Mouse (Mus musculus) lung, adult 2 months (tissue): ENCODE data around the gene Gramd4. TPM values are rescaled to one million over a fixed set of nuclear protein-coding genes. Genes with fewer than 3 reads are reported as not detected.

Experiments used
- DNase-seq: peaks from one replicate; pipeline ENCODE4 v3.0.0; 2022
- H3K4me1 ChIP-seq: fragments of 200-500 bp; 2 replicates; pipeline ENCODE4 v1.6.1; 2011; ENCODE audit warnings: low read length; ENCODE audit not compliant: control insufficient read depth, insufficient read depth
- H3K4me3 ChIP-seq: fragments of 200-500 bp; replicated peaks from 2 replicates; pipeline ENCODE3; 2011; ENCODE audit warnings: low read depth, mild to moderate bottlenecking, control low read depth, low read length; ENCODE audit errors: extremely low read depth
- CTCF ChIP-seq: fragments of 200-500 bp; IDR thresholded peaks from 2 replicates; pipeline ENCODE4 v1.5.1; 2011; ENCODE audit warnings: mild to moderate bottlenecking, low read length, control low read depth; ENCODE audit not compliant: insufficient read depth
- POLR2A ChIP-seq: fragments of 200-500 bp; IDR thresholded peaks from 2 replicates; pipeline ENCODE4 v1.6.1; 2011; ENCODE audit warnings: low read depth, mild to moderate bottlenecking, control low read depth, low read length, borderline replicate concordance; ENCODE audit errors: extremely low read depth
- WGBS: fragments of 180-500 bp; shearing (Covaris S2); methylation state at CpG from one replicate; pipeline ENCODE4 v1.1.7; 2018; 5-methylcytosine and 5-hydroxymethylcytosine counted together
- polyA plus RNA-seq: library from polyadenylated mRNA; depleted of rRNA; stranded (reverse); fragments of >200 nt; gene quantifications from 2 replicates; pipeline ENCODE4 v1.2.3, GENCODE M21; 2012; rRNA removed

The Gramd4 gene
- polyA plus RNA-seq, 1 experiment = 24.4 TPM

DNA sequence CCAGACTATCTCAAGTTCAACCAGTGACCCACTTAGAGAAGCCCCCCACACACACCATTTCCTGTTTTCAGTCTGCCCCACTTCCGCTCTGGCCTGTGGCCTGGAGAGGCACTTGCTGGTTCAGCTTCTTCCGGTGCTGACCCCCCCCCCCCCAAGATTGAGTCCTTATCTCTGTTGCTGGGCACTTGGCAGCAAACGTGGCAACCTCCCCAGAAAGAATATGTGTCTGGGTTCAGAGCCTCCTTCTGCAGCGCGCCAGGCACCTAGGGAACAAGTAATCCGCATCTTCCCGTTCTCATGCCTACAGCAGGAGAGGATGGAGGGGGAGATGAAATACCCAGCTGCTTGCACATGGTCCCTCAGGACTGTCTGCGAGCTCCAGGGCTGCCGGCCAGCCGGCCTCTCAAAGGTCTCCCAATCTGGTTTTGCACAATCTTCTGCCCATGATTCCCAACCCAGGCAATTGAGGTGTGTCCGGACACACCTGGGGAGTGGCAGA, 124.5 kb downstream of the Gramd4 start:
- no peak for DNase-seq
- WGBS = 4% methylated on average over 11 of the region's 11 CpGs
- TF ChIP-seq POLR2A (no peak), CTCF (no peak)
- peak overlapping the region; percentile 22 for H3K4me3 ChIP-seq
- H3K4me1 ChIP-seq = peaks cover 27% of the 10 kb centered on the region

DNA sequence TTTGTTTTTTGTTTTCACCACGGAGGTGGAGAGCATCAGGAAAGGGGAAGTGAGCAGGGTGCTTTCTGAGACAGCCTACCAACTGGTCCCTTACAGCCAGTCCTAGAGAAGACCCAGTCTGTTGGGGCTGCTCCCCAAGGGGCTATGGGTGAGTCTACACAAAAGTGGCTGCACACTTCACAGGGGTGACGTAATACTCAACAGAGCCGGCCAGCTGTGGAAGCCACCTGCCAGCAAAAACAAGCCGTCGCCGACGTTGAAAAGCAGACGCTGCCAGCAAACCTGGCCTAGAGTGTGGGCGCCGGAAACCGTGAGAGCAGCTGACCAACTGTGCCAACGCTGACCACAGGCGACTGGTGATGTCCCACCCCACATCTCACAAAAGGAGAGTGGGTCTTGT, 125.2 kb downstream of the Gramd4 start:
- Histone ChIP-seq H3K4me1 (peaks cover 24% of the 10 kb centered on the region), H3K4me3 (no peak overlapping the region)
- WGBS = 10% methylated on average over 13 of the region's 13 CpGs
- DNase-seq = peak; percentile 62
- TF ChIP-seq POLR2A = no peak

DNA sequence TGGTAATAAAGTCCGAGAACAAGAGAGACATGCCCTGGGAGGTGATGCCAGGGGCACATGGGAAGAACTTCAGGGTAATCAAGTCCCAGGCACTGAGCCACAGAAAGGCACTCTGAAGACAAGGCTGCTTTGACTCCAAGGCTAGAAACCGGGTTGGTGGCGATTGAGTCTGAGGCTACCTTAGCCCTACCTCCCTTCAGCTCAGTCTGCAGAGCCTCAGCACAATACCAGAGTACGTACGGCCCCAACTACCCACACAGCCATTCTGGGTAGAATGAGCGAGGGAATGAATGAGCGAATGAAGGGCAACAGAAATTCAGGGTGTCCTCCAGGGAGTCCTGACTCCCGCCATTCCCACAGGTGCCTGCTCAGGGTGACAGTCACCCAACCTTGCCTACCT, 126.0 kb downstream of the Gramd4 start:
- TF ChIP-seq CTCF (no peak), POLR2A (no peak)
- Histone ChIP-seq H3K4me3 (no peak overlapping the region), H3K4me1 (peaks cover 30% of the 10 kb centered on the region)
- DNase-seq = no peak
- WGBS = 89% methylated on average over 8 of the region's 8 CpGs

DNA sequence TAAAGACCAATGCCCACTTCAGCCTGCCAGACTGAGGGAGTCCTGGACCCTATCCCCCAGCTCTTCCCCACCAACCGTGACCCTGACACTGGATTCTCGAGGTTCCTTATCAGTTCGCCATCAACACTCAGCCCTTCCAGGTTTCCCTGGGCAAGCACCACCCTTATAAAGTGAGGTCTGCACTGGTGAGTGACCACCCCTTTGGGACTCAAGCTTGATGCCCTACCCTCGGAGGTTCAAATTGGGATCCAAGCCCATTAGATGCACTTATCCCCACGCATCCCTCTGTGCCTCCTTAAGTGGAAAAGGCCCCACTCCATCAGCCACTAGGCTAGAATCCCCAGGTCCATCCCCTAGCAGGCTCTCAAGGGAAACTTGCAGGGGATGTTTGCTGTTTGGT, 126.6 kb downstream of the Gramd4 start:
- 46% methylated on average over 5 of the region's 5 CpGs for WGBS
- Histone ChIP-seq H3K4me1 (peaks cover 34% of the 10 kb centered on the region), H3K4me3 (peak overlapping the region; percentile 37)
- DNase-seq = no peak
- TF ChIP-seq POLR2A (no peak), CTCF (no peak)

DNA sequence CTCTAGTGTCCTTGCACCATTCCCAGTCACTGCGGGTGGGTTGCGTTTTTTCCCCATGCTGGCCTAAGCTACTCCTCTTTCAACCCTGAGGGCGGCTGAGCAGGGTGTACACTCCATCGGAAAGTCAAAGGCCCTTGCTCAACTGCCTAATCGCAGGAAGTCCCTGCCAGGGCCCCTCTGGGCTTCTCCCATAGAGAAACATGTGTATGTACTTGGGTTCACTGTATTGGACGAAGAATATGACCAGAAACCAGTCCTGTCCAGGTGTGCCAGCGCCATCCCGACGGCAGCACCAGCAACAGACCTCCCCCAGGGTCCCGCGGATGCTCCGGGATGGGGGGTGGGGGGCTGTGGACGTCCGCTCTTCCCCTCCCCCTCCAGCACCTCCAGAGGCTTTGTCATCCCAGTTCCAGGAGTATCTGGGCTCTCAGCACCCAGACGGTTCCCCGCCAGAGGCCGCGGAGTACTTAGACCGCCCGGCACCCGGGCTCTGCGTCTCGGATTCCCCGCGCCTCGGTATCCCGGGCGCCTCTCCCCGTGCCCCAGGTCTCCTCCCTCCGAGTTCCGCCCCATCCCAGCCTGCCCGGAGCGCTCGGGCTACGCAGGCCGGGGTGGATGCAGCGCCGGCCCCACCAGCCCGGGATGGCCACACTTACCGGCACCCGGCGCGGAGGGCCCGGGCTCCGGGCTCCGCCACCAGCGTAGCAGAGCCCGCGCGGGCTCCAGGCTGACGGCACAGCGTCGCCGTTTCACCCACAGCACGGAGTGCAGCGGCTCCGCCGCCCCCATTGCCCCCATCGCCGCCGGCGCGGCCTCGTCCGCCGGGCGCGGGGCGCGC, 127.6 kb downstream of the Gramd4 start:
- peak; percentile 55 for DNase-seq
- WGBS = under 1% methylated on average over 70 of the region's 70 CpGs
- H3K4me3 ChIP-seq = peak overlapping the region; percentile 88
- TF ChIP-seq CTCF (no peak), POLR2A (no peak)
- peaks cover 41% of the 10 kb centered on the region for H3K4me1 ChIP-seq

DNA sequence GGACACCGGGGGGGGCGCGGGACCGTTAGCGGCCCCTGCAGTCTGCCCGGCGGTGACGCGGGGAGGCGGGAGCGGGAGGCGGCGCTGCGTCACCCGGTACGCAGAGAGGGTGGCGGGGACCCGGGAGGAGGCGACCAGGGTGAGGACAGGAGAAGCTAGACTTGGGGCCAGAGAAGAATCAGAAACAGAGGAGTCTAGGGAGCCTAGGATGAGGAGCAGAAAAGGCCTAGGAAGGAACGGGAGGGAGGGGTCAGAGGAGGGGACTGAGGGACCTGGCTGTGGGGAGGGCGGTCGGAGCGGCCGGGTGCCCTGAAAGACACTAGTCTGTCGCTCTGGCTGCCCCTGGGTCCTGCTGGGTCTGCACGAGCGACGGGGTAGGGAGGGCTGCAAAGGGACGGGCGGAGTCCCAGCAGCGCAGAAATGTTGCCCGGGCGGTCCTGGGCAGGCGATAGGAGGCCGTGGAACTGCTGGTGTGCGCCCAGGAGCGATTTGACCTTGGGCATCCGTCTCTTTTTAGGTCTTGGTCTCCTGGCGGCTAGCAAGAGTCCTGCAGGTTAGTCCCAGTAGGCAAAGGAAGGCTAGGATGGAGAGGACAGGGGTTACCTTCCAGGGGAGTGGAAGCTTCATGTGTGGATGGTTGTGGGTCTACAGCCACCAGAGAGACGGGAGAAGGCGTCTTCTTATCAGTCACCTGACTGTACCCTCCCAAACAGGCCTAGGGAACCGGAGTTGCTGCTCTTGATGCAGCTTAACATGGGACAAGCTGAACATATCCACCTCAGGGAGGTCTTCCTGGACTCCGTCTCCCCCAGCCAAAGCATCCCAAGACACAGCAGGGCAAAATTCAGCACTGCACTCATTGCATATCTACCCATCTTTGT, 128.4 kb downstream of the Gramd4 start, which contains the start of gene Cerk:
Gene Cerk (minus strand): TSS at position 453 of the 881 bp plus-strand sequence.
- Histone ChIP-seq H3K4me1 (peaks cover 41% of the 10 kb centered on the region), H3K4me3 (peak within 1 kb of the TSS; percentile 88)
- TF ChIP-seq CTCF (peak; percentile 53), POLR2A (peak; percentile 65; the same call in 1 of the 2 replicates)
- peak; percentile 81 for DNase-seq
- WGBS = 3% methylated on average over 42 of the region's 43 CpGs

DNA sequence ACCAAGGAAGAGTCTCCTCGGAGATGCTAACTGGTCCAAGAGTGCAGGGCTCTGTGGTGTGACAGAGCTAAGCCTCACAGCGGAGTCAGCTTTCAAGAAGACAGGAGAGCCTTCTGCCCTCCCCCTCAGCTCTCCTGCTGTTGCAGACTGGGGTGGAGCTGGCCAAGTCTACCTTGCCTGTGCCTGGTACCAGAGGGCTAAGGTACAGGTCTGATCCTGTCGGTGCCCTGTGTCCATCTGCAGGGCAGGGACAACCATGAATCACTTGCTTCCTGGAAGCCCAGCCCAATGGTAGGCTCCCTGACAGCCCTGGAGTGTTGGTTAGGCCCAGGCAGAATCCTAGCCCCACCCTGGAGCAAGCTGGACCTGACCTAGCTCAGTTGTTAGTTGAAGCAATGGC, 129.2 kb downstream of the Gramd4 start:
- DNase-seq = no peak
- TF ChIP-seq POLR2A (peak; percentile 20; the same call in 1 of the 2 replicates), CTCF (no peak)
- 53% methylated on average over 3 of the region's 3 CpGs for WGBS
- Histone ChIP-seq H3K4me3 (no peak overlapping the region), H3K4me1 (peaks cover 42% of the 10 kb centered on the region)

Other genes starting within 250 kb of the Gramd4 start
- 39.0 and 43.0 TPM in 2 replicates for gene Cdpf1, start 246.0 kb upstream of the Gramd4 start, polyA plus RNA-seq
- 0.25 and 0.44 TPM in 2 replicates for gene Pkdrej, start 236.0 kb upstream of the Gramd4 start, polyA plus RNA-seq
- 8.7 and 13.0 TPM in 2 replicates for gene Ttc38, start 225.4 kb upstream of the Gramd4 start, polyA plus RNA-seq
- gene Gtse1, start 197.9 kb upstream of the Gramd4 start, polyA plus RNA-seq = 1.0 and 2.0 TPM in 2 replicates
- 32.6 and 43.9 TPM in 2 replicates for gene Trmu, start 178.4 kb upstream of the Gramd4 start, polyA plus RNA-seq
- gene Celsr1, start 23.9 kb upstream of the Gramd4 start, polyA plus RNA-seq = 16.0 and 16.2 TPM in 2 replicates
- 38.2 and 40.8 TPM in 2 replicates for gene Cerk, start 128.4 kb downstream of the Gramd4 start, polyA plus RNA-seq
- gene Tbc1d22a, start 156.8 kb downstream of the Gramd4 start, polyA plus RNA-seq = 31.9 and 34.7 TPM in 2 replicates